Mouse (Mus musculus) lung, adult 2 months (tissue): ENCODE data around the gene Angptl8. TPM values are rescaled to one million over a fixed set of nuclear protein-coding genes. Genes with fewer than 3 reads are reported as not detected.

Experiments used
- DNase-seq: peaks from one replicate; pipeline ENCODE4 v3.0.0; 2022
- H3K4me1 ChIP-seq: fragments of 200-500 bp; 2 replicates; pipeline ENCODE4 v1.6.1; 2011; ENCODE audit warnings: low read length; ENCODE audit not compliant: control insufficient read depth, insufficient read depth
- H3K4me3 ChIP-seq: fragments of 200-500 bp; replicated peaks from 2 replicates; pipeline ENCODE3; 2011; ENCODE audit warnings: low read depth, mild to moderate bottlenecking, control low read depth, low read length; ENCODE audit errors: extremely low read depth
- CTCF ChIP-seq: fragments of 200-500 bp; IDR thresholded peaks from 2 replicates; pipeline ENCODE4 v1.5.1; 2011; ENCODE audit warnings: mild to moderate bottlenecking, low read length, control low read depth; ENCODE audit not compliant: insufficient read depth
- POLR2A ChIP-seq: fragments of 200-500 bp; IDR thresholded peaks from 2 replicates; pipeline ENCODE4 v1.6.1; 2011; ENCODE audit warnings: low read depth, mild to moderate bottlenecking, control low read depth, low read length, borderline replicate concordance; ENCODE audit errors: extremely low read depth
- WGBS: fragments of 180-500 bp; shearing (Covaris S2); methylation state at CpG from one replicate; pipeline ENCODE4 v1.1.7; 2018; 5-methylcytosine and 5-hydroxymethylcytosine counted together
- polyA plus RNA-seq: library from polyadenylated mRNA; depleted of rRNA; stranded (reverse); fragments of >200 nt; gene quantifications from 2 replicates; pipeline ENCODE4 v1.2.3, GENCODE M21; 2012

Angptl8 gene
- polyA plus RNA-seq, 1 experiment = 8.2 TPM

DNA sequence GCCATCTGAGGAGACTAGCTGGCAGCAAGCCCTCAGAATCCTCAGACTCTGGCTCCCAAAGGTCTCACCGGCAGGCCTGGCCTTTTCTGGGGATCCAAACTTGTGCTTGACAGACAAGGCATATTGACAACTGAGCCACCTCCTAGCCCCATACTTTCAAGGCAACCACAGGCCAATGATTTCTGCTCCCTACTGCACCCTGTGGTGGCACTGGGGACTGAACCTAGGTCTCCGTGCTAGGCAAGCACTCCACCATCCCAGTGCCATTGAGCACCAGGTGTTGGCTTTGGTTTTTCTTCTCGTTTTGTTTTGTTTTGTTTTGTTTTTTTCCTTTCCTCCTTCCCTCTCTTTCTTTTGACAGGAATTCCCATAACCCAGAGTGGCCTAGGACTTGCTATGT, 26.7 kb upstream of the Angptl8 start:
- Histone ChIP-seq H3K4me1 (peaks cover 3% of the 10 kb centered on the region; the same call in 1 of the 2 replicates), H3K4me3 (no peak overlapping the region)
- no peak for DNase-seq
- WGBS = 71% methylated on average over 3 of the region's 3 CpGs
- TF ChIP-seq CTCF = peak; percentile 51
- no peak for TF ChIP-seq POLR2A

- no peak for TF ChIP-seq CTCF
- no peak for TF ChIP-seq POLR2A
- H3K4me3 ChIP-seq = no peak overlapping the region
- WGBS = 71% methylated on average over 5 of the region's 5 CpGs
- H3K4me1 ChIP-seq = no peaks in the 10 kb centered on the region; the same call in 1 of the 2 replicates
- DNase-seq = no peak
These were observed 24.1 kb upstream of the Angptl8 start for GRCm38 (mm10) chr9:21811170-21811569.

- no peak for DNase-seq
- TF ChIP-seq CTCF = no peak
- TF ChIP-seq POLR2A = no peak
- Histone ChIP-seq H3K4me1 (no peaks in the 10 kb centered on the region), H3K4me3 (no peak overlapping the region)
- 70% methylated on average over 9 of the region's 9 CpGs for WGBS
These were observed 18.5 kb upstream of the Angptl8 start for GRCm38 (mm10) chr9:21816716-21817305.

DNA sequence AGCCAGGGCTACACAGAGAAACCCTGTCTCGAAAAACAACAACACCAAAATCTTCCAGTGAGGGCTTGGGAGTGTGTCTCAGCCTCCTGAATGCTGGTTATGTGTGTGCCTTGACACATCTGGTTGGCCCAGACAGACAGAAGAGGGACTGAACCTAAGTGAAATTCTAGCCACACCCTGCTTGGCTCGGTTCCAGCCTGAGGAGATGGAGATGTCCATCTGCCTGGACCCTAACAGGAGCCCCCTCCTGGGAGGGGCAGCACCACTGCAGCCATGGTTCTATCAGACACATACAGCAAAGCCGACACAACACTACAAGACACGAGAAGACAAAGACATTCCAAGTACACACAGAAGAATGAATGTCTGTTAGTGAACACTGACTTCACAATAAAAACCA, 17.2 kb upstream of the Angptl8 start:
- TF ChIP-seq CTCF (no peak), POLR2A (no peak)
- WGBS = 80% methylated on average over 4 of the region's 4 CpGs
- no peak for DNase-seq
- Histone ChIP-seq H3K4me1 (no peaks in the 10 kb centered on the region), H3K4me3 (no peak overlapping the region)

- Histone ChIP-seq H3K4me1 (no peaks in the 10 kb centered on the region), H3K4me3 (no peak overlapping the region)
- DNase-seq = no peak
- 92% methylated on average over 6 of the region's 6 CpGs for WGBS
- TF ChIP-seq CTCF (no peak), POLR2A (no peak)
These were observed 16.7 kb upstream of the Angptl8 start for GRCm38 (mm10) chr9:21818561-21818960.

- WGBS = 79% methylated on average over 2 of the region's 2 CpGs
These were observed 16.1 kb upstream of the Angptl8 start for GRCm38 (mm10) chr9:21819181-21819729.

GRCm38 (mm10) chr9:21820183-21820582, 15.1 kb upstream of the Angptl8 start:
- WGBS = 86% methylated on average over 12 of the region's 12 CpGs
- DNase-seq = no peak
- Histone ChIP-seq H3K4me3 (no peak overlapping the region), H3K4me1 (no peaks in the 10 kb centered on the region)
- TF ChIP-seq POLR2A (no peak), CTCF (no peak)

More at GRCm38 (mm10) chr9:21819181-21819729, 16.1 kb upstream of the Angptl8 start:
- Histone ChIP-seq H3K4me1 (no peaks in the 10 kb centered on the region), H3K4me3 (no peak overlapping the region)
- no peak for DNase-seq
- TF ChIP-seq CTCF = no peak

DNA sequence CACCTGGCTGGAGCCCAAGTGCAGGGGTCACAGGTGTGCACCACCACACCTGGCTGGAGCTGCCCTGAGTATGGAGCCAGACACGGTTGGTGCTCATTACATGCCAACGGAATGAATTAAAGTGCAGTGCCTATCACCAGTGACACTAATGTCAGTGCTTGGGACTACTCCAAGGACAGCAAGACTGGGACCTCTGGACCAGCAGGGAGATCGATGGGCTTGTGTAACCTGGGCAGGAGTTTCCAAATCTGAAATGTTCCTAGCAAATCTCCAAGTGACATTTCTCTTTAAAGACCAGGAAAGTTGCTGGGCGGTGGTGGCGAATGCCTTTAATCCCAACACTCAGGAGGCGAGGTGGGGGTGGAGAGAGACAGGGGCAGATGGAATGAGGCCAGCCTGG, 12.6 kb upstream of the Angptl8 start:
- no peak overlapping the region for H3K4me3 ChIP-seq
- H3K4me1 ChIP-seq = no peaks in the 10 kb centered on the region
- DNase-seq = no peak
- WGBS = 89% methylated on average over 6 of the region's 6 CpGs
- no peak for TF ChIP-seq POLR2A
- TF ChIP-seq CTCF = no peak

GRCm38 (mm10) chr9:21823957-21824356, 11.4 kb upstream of the Angptl8 start:
- no peak for TF ChIP-seq POLR2A
- no peak for TF ChIP-seq CTCF
- no peak overlapping the region for H3K4me3 ChIP-seq
- WGBS = 61% methylated on average over 4 of the region's 4 CpGs
- DNase-seq = no peak
- H3K4me1 ChIP-seq = no peaks in the 10 kb centered on the region

- H3K4me3 ChIP-seq = no peak overlapping the region
- DNase-seq = no peak
- H3K4me1 ChIP-seq = no peaks in the 10 kb centered on the region
- WGBS = 78% methylated on average over 10 of the region's 10 CpGs
- no peak for TF ChIP-seq CTCF
- TF ChIP-seq POLR2A = no peak
These were observed 10.9 kb upstream of the Angptl8 start for GRCm38 (mm10) chr9:21824366-21824765.
